Mouse (Mus musculus) layer of hippocampus, postnatal 25 days (tissue): ENCODE measurements around the gene Hbp1. TPM values are rescaled to one million over a fixed set of nuclear protein-coding genes. Genes with fewer than 3 reads are reported as not detected.

Experiments
- total RNA-seq, 2 experiments: library from RNA; stranded (reverse); gene quantifications; 2 replicates each; pipeline ENCODE4 v1.2.3; 2021

Gene Hbp1
- total RNA-seq, 2 experiments from 2014 or later = 23.0 to 27.0 TPM

Other genes starting within 250 kb of the Hbp1 start
- 10 to 100 TPM; 71.5 to 77.9 TPM for gene Gpr22, start 236.6 kb downstream of the Hbp1 start, total RNA-seq
- 10 to 100 TPM; 38.3 to 38.9 TPM for gene Prkar2b, start 110.8 kb upstream of the Hbp1 start, total RNA-seq